Mouse (Mus musculus) monocyte, adult 5-6 weeks (primary cell): ENCODE data around the gene Trim34a. TPM values are rescaled to one million over a fixed set of nuclear protein-coding genes. Genes with fewer than 3 reads are reported as not detected.
A peak's percentile ranks its signal among the peaks of the same experiment; 100 is the strongest.
"Not testable (repeated sequence)": the region's sequence is repeated elsewhere in the genome, so short reads cannot be mapped to it uniquely, and the experiment has no call there.

Experiments used
- ATAC-seq: fragments of 153-309, 156-312 bp; replicated peaks from 2 replicates; pipeline ENCODE4 v1.8.0; 2017; ENCODE audit warnings: mild to moderate bottlenecking; ENCODE audit not compliant: low TSS enrichment, insufficient number of reproducible peaks, severe bottlenecking, poor library complexity, low FRiP score
- total RNA-seq: library from RNA; stranded (forward); fragments of 200-1000, 200-491, 200-594 nt; gene quantifications from 3 replicates; pipeline ENCODE4 v1.2.3, GENCODE M21; 2017

Trim34a gene
- 41.8 to 60.5 TPM (median 42.8 TPM) in 3 replicates for total RNA-seq

GRCm38 (mm10) chr7:104244287-104245181, at the start of gene Trim34a:
TSS of gene Trim34a (plus strand) at chr7:104244457.
- peak; percentile 91 for ATAC-seq

GRCm38 (mm10) chr7:104195885-104196284, 48.4 kb upstream of the Trim34a start, which contains the start of gene Olfr649:
TSS of gene Olfr649 (minus strand) at chr7:104195985.
- no peak for ATAC-seq

GRCm38 (mm10) chr7:104199822-104200221, 44.4 kb upstream of the Trim34a start:
- peak; percentile 88 for ATAC-seq

GRCm38 (mm10) chr7:104206197-104206596, 38.1 kb upstream of the Trim34a start:
- peak; percentile 73 for ATAC-seq

- ATAC-seq = no peak
These were observed 28.2 kb upstream of the Trim34a start for GRCm38 (mm10) chr7:104216011-104216535.

- no peak for ATAC-seq
These were observed 26.4 kb upstream of the Trim34a start for GRCm38 (mm10) chr7:104217881-104218280.

GRCm38 (mm10) chr7:104218701-104219569, 25.3 kb upstream of the Trim34a start, which contains the start of gene Trim6:
TSS of gene Trim6 (plus strand) at chr7:104218793.
- 0 out of 2 replicates have a peak, but pooled peaks have one; percentile 22 for ATAC-seq

GRCm38 (mm10) chr7:104231203-104231602, 13.1 kb upstream of the Trim34a start:
- ATAC-seq = peak; percentile 68; the same call in 1 of the 2 replicates

- ATAC-seq = no peak
These were observed 3.4 kb upstream of the Trim34a start for GRCm38 (mm10) chr7:104240857-104241256.

- ATAC-seq = no peak
These were observed 641 bp upstream of the Trim34a start for GRCm38 (mm10) chr7:104243616-104244015.

GRCm38 (mm10) chr7:104260380-104260779, 16.1 kb downstream of the Trim34a start:
- ATAC-seq = not testable (repeated sequence)

- ATAC-seq = not testable (repeated sequence)
These were observed 21.1 kb downstream of the Trim34a start for GRCm38 (mm10) chr7:104265335-104265734.

GRCm38 (mm10) chr7:104279361-104279760, 35.1 kb downstream of the Trim34a start:
- ATAC-seq = not testable (repeated sequence)

- ATAC-seq = peak; percentile 98
These were observed 43.6 kb downstream of the Trim34a start, which contains the start of gene Trim5 for GRCm38 (mm10) chr7:104287576-104288443. TSS of gene Trim5 (minus strand) at chr7:104288094.

- no peak for ATAC-seq
These were observed 46.4 kb downstream of the Trim34a start for GRCm38 (mm10) chr7:104290641-104291040.

- no peak for ATAC-seq
These were observed 47.6 kb downstream of the Trim34a start for GRCm38 (mm10) chr7:104291638-104292400.
